22 mouse cellular contexts compared by ENCODE assay signal in genomic region chr2:150971856-150972255, GRCm38 (mm10).
DNase-seq lines count a peak whose midpoint lies in the region; ATAC-seq and TF ChIP-seq lines count a peak whose summit lies in the region.
"Had no signal": no experiment of that assay in that cellular context is flagged by ENCODE, and none has a peak within 500 bp of the region (broad histone marks: within the 10 kb centered on the region; RNA-seq: fewer than 3 reads in every experiment).

No protein-coding gene starts in this region.

- H3K4me2 ChIP-seq in midbrain, embryonic 15.5 days: no peak overlapping the region
- H3K4me2 ChIP-seq: embryonic facial prominence, embryonic 13.5 days; forebrain, embryonic 13.5 days; heart, embryonic 11.5 days; heart, embryonic 15.5 days; hindbrain, embryonic 12.5 days had no signal

- no peaks in the 10 kb centered on the region for H3K9me3 ChIP-seq in heart, embryonic 10.5 days
- no peaks in the 10 kb centered on the region for H3K9me3 ChIP-seq in midbrain, embryonic 15.5 days
- no peaks in the 10 kb centered on the region for H3K9me3 ChIP-seq in midbrain, embryonic 10.5 days (replicated peaks)
- H3K9me3 ChIP-seq in E14TG2a.4 (ENCODE audit: low read length): no peaks in the 10 kb centered on the region
- H3K9me3 ChIP-seq: embryonic facial prominence, embryonic 13.5 days; forebrain, embryonic 13.5 days; heart, embryonic 15.5 days; hindbrain, embryonic 12.5 days had no signal

- 87% methylated on average over 7 of the region's 7 CpGs for WGBS in heart, embryonic 10.5 days
- WGBS in midbrain, embryonic 15.5 days: 63% methylated on average over 7 of the region's 7 CpGs
- 85% methylated on average over 7 of the region's 7 CpGs for WGBS in midbrain, embryonic 10.5 days

- no peak overlapping the region for H3K4me3 ChIP-seq in heart, embryonic 10.5 days
- no peak overlapping the region for H3K4me3 ChIP-seq in midbrain, embryonic 15.5 days
- no peak overlapping the region for H3K4me3 ChIP-seq in midbrain, embryonic 10.5 days
- peak overlapping the region; percentile 20; the same call in 1 of the 2 replicates for H3K4me3 ChIP-seq in E14TG2a.4 (replicated peaks; ENCODE audit: low read length)
- H3K4me3 ChIP-seq: embryonic facial prominence, embryonic 13.5 days; forebrain, embryonic 13.5 days; gastrocnemius, adult 2 months; heart, embryonic 15.5 days; hindbrain, embryonic 12.5 days had no signal

- H3K36me3 ChIP-seq in heart, embryonic 10.5 days: peaks cover 32% of the 10 kb centered on the region
- no peaks in the 10 kb centered on the region for H3K36me3 ChIP-seq in midbrain, embryonic 15.5 days (replicated peaks)
- peaks cover 97% of the 10 kb centered on the region for H3K36me3 ChIP-seq in midbrain, embryonic 10.5 days
- H3K36me3 ChIP-seq in E14TG2a.4 (ENCODE audit: insufficient read depth, low read length): peaks cover 74% of the 10 kb centered on the region
- H3K36me3 ChIP-seq: heart, embryonic 15.5 days had no signal

- intact Hi-C loops in heart, postnatal 36 days (cut with DNase I): no loop called here

- no peak overlapping the region for H3K9ac ChIP-seq in midbrain, embryonic 15.5 days
- H3K9ac ChIP-seq: embryonic facial prominence, embryonic 13.5 days; forebrain, embryonic 13.5 days; heart, embryonic 15.5 days; hindbrain, embryonic 12.5 days had no signal

- DNase-seq in heart, embryonic 10.5 days (ENCODE audit: low spot score): peak; percentile 48
- no peak for DNase-seq in heart, postnatal 36 days
- DNase-seq in midbrain, embryonic 10.5 days (ENCODE audit: low spot score): no peak
- DNase-seq in ZHBTc4 (ENCODE audit: low read depth, low spot score): peak; percentile 72
- DNase-seq in left cerebral cortex, adult 9 months (ENCODE audit: low spot score in 2 of 2): no peak
- no peak for DNase-seq in ovary, postnatal 10 days (ENCODE audit: low spot score)
- DNase-seq: adrenal gland, postnatal 10 days; cerebellum, adult 11-12 months; cerebellum, adult 9-10 months; cerebellum, postnatal 36 days; gastrocnemius, adult 2 months; gastrocnemius, postnatal 25 days had no signal

- H3K27me3 ChIP-seq in heart, embryonic 10.5 days (ENCODE audit: insufficient read depth, poor library complexity, severe bottlenecking): no peaks in the 10 kb centered on the region
- no peaks in the 10 kb centered on the region for H3K27me3 ChIP-seq in midbrain, embryonic 15.5 days (replicated peaks)
- H3K27me3 ChIP-seq in midbrain, embryonic 10.5 days (ENCODE audit: low read depth, poor library complexity, severe bottlenecking): no peaks in the 10 kb centered on the region
- no peaks in the 10 kb centered on the region for H3K27me3 ChIP-seq in E14TG2a.4 (ENCODE audit: insufficient read depth, low read length)
- H3K27me3 ChIP-seq: CH12.LX; embryonic facial prominence, embryonic 13.5 days; forebrain, embryonic 13.5 days; heart, embryonic 15.5 days; hindbrain, embryonic 12.5 days had no signal

- peaks cover 7% of the 10 kb centered on the region; the same call in 1 of the 2 replicates for H3K4me1 ChIP-seq in heart, embryonic 10.5 days
- no peaks in the 10 kb centered on the region for H3K4me1 ChIP-seq in midbrain, embryonic 15.5 days
- H3K4me1 ChIP-seq in midbrain, embryonic 10.5 days: no peaks in the 10 kb centered on the region
- peaks cover 51% of the 10 kb centered on the region for H3K4me1 ChIP-seq in E14TG2a.4 (replicated peaks; ENCODE audit: low read depth, low read length)
- H3K4me1 ChIP-seq: embryonic facial prominence, embryonic 13.5 days; forebrain, embryonic 13.5 days; heart, embryonic 15.5 days; hindbrain, embryonic 12.5 days had no signal

- H3K27ac ChIP-seq in heart, embryonic 10.5 days: no peak overlapping the region
- no peak overlapping the region for H3K27ac ChIP-seq in midbrain, embryonic 15.5 days
- H3K27ac ChIP-seq in midbrain, embryonic 10.5 days (replicated peaks): no peak overlapping the region
- H3K27ac ChIP-seq: embryonic facial prominence, embryonic 13.5 days; forebrain, embryonic 13.5 days; gastrocnemius, adult 2 months; heart, embryonic 15.5 days; hindbrain, embryonic 12.5 days had no signal

- TF ChIP-seq CTCF in E14TG2a.4 (conservative IDR thresholded peaks at IDR 0.05; ENCODE audit: low read length): no peak

- peak; percentile 70 for ATAC-seq in midbrain, embryonic 15.5 days (replicated peaks)
- ATAC-seq: forebrain, embryonic 13.5 days; hindbrain, embryonic 16.5 days; inflammation-experienced regulatory T-cells, adult 6 months had no signal

Comparison
In these comparisons a context has a peak if more than half of its experiments do, and no peak if none do; other contexts are left out.
1. DNase-seq: peak in heart, embryonic 10.5 days (single experiment) and ZHBTc4 (single experiment); none in heart, postnatal 36 days (0 of 2), midbrain, embryonic 10.5 days (single experiment), left cerebral cortex, adult 9 months (0 of 2) and ovary, postnatal 10 days (single experiment).